ENCODE assay signal across 19 mouse cellular contexts in genomic region chr5:102593058-102593457, GRCm38 (mm10).
DNase-seq lines count a peak whose midpoint lies in the region; ATAC-seq lines count a peak whose summit lies in the region.
"Had no signal": no experiment of that assay in that cellular context is flagged by ENCODE, and none has a peak within 500 bp of the region (broad histone marks: within the 10 kb centered on the region; RNA-seq: fewer than 3 reads in every experiment).

No protein-coding gene starts in this region.

- no peak overlapping the region for H3K4me3 ChIP-seq in neural tube, embryonic 13.5 days
- H3K4me3 ChIP-seq in neural tube, embryonic 14.5 days (ENCODE audit: low read depth, low read length) = no peak overlapping the region
- no peak overlapping the region for H3K4me3 ChIP-seq in neural tube, embryonic 15.5 days (replicated peaks)

- no peak overlapping the region for H3K4me2 ChIP-seq in neural tube, embryonic 13.5 days
- no peak overlapping the region for H3K4me2 ChIP-seq in neural tube, embryonic 14.5 days (ENCODE audit: low read depth, low read length)
- H3K4me2 ChIP-seq in neural tube, embryonic 15.5 days = no peak overlapping the region

- DNase-seq in neural tube, embryonic 10.5 days (ENCODE audit: extremely low spot score, low spot score) = no peak
- DNase-seq: adrenal gland, adult 2 months; adrenal gland, adult 8-10 months; adrenal gland, postnatal 10 days; adrenal gland, postnatal 14 days; adrenal gland, postnatal 25 days; adrenal gland, postnatal 36 days; B cell, adult 2 months; cerebellum, adult 11 months; cerebellum, adult 11-12 months; cerebellum, adult 18-20 months had no signal

- ATAC-seq in neural tube, embryonic 13.5 days (ENCODE audit: low read depth) = peak; percentile 80; the same call in 1 of the 2 replicates
- peak; percentile 61 for ATAC-seq in neural tube, embryonic 14.5 days (ENCODE audit: low read depth)
- no peak; the same call in 1 of the 2 replicates for ATAC-seq in neural tube, embryonic 15.5 days (ENCODE audit: low FRiP score)
- ATAC-seq: activated CD4-positive, CD25-positive, alpha-beta regulatory T cell, adult 4 months; CD4-positive, CD25-positive, alpha-beta regulatory T cell, adult 4 months; Patski had no signal

- no peak overlapping the region for H3K9ac ChIP-seq in neural tube, embryonic 13.5 days
- H3K9ac ChIP-seq in neural tube, embryonic 14.5 days (replicated peaks; ENCODE audit: low read depth, low read length) = no peak overlapping the region
- no peak overlapping the region for H3K9ac ChIP-seq in neural tube, embryonic 15.5 days (replicated peaks)

- no peaks in the 10 kb centered on the region for H3K4me1 ChIP-seq in neural tube, embryonic 13.5 days (replicated peaks)
- no peaks in the 10 kb centered on the region for H3K4me1 ChIP-seq in neural tube, embryonic 14.5 days (ENCODE audit: control insufficient read depth, insufficient read depth, low read length)
- 0 out of 2 replicates have a peak, but pooled peaks cover 2% of the 10 kb centered on the region for H3K4me1 ChIP-seq in neural tube, embryonic 15.5 days

- 36% methylated on average over 2 of the region's 2 CpGs for WGBS in neural tube, embryonic 13.5 days
- WGBS in neural tube, embryonic 14.5 days = 27% methylated on average over 2 of the region's 2 CpGs
- WGBS in neural tube, embryonic 15.5 days = 23% methylated on average over 2 of the region's 2 CpGs

- no peaks in the 10 kb centered on the region for H3K27me3 ChIP-seq in neural tube, embryonic 13.5 days
- H3K27me3 ChIP-seq in neural tube, embryonic 14.5 days (ENCODE audit: control insufficient read depth, insufficient read depth, low read length) = no peaks in the 10 kb centered on the region
- no peaks in the 10 kb centered on the region for H3K27me3 ChIP-seq in neural tube, embryonic 15.5 days (replicated peaks)
- H3K27me3 ChIP-seq: CH12.LX had no signal

- H3K36me3 ChIP-seq in neural tube, embryonic 13.5 days = no peaks in the 10 kb centered on the region
- no peaks in the 10 kb centered on the region for H3K36me3 ChIP-seq in neural tube, embryonic 14.5 days (ENCODE audit: control insufficient read depth, insufficient read depth, low read length)
- no peaks in the 10 kb centered on the region for H3K36me3 ChIP-seq in neural tube, embryonic 15.5 days
- H3K36me3 ChIP-seq: G1E had no signal

- H3K9me3 ChIP-seq in neural tube, embryonic 13.5 days = no peaks in the 10 kb centered on the region
- no peaks in the 10 kb centered on the region; the same call in 1 of the 2 replicates for H3K9me3 ChIP-seq in neural tube, embryonic 14.5 days (ENCODE audit: control insufficient read depth, low read length)
- no peaks in the 10 kb centered on the region for H3K9me3 ChIP-seq in neural tube, embryonic 15.5 days (replicated peaks)

- H3K27ac ChIP-seq in neural tube, embryonic 13.5 days (replicated peaks) = no peak overlapping the region
- H3K27ac ChIP-seq in neural tube, embryonic 14.5 days (ENCODE audit: low read depth, low read length) = no peak overlapping the region
- H3K27ac ChIP-seq in neural tube, embryonic 15.5 days (replicated peaks) = no peak overlapping the region
